Mouse (Mus musculus): Measurements from ENCODE around the gene Olfr1404. TPM values are rescaled to one million over a fixed set of nuclear protein-coding genes. Genes with fewer than 3 reads are reported as not detected.

The Olfr1404 gene
- polyA plus RNA-seq, 1 experiment from 2014 or later = not detected

Other genes starting within 250 kb of the Olfr1404 start
- not detected in 2 replicates for gene Olfr1408, start 75.0 kb upstream of the Olfr1404 start, polyA plus RNA-seq (2015; fragmentation: Nextera tagmentation; extraction: Ambion mirVana)
- gene Olfr1406, start 21.8 kb upstream of the Olfr1404 start, polyA plus RNA-seq (2015; fragmentation: Nextera tagmentation; extraction: Ambion mirVana) = not detected in 2 replicates
- 0.05 TPM in 1 of 2 replicates, not detected in the other for gene Olfr218, start 14.6 kb upstream of the Olfr1404 start, polyA plus RNA-seq (2015; fragmentation: Nextera tagmentation; extraction: Ambion mirVana)
- gene Fcer1a, start 14.8 kb downstream of the Olfr1404 start, polyA plus RNA-seq (2015; fragmentation: Nextera tagmentation; extraction: Ambion mirVana) = 0.41 TPM in 1 of 2 replicates, not detected in the other
- not detected in 2 replicates for gene Olfr418, start 53.6 kb downstream of the Olfr1404 start, polyA plus RNA-seq (2015; fragmentation: Nextera tagmentation; extraction: Ambion mirVana)
- gene Mptx2, start 65.4 kb downstream of the Olfr1404 start, polyA plus RNA-seq (2015; fragmentation: Nextera tagmentation; extraction: Ambion mirVana) = not detected in 2 replicates
- 0.45 and 0.81 TPM in 2 replicates for gene Ackr1, start 121.4 kb downstream of the Olfr1404 start, polyA plus RNA-seq (2015; fragmentation: Nextera tagmentation; extraction: Ambion mirVana)
- 1.4 and 1.6 TPM in 2 replicates for gene Aim2, start 138.5 kb downstream of the Olfr1404 start, polyA plus RNA-seq (2015; fragmentation: Nextera tagmentation; extraction: Ambion mirVana)
- gene Cadm3, start 155.3 kb downstream of the Olfr1404 start, polyA plus RNA-seq (2015; fragmentation: Nextera tagmentation; extraction: Ambion mirVana) = 0.60 and 1.1 TPM in 2 replicates